Mouse (Mus musculus): Measurements from ENCODE around the gene Trim17.
A peak's percentile ranks its signal among the peaks of the same experiment; 100 is the strongest.

Trim17 gene

DNA sequence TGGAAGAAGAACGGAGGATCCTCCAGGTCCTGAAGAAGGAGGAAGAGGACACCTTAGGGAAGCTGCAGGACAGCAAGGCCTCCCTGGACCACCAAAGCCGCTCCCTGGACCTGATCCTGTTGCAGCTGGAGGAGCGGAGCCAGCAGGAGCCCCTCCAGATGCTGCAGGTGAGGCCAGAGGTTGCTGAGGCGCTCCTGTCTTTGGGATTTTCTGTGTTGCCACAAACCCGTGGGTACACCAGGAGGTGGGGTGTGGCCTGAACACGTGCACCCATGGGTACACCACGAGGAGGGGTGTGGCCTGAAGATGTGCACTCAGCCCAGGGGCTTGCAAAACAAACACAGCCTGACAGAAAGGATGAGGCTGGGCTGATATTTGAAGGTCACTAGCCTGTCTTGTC is 14.1 kb downstream of the Trim17 start:
- DNase-seq (ENCODE audit: extremely low spot score, low read depth, low spot score) = no peak

DNA sequence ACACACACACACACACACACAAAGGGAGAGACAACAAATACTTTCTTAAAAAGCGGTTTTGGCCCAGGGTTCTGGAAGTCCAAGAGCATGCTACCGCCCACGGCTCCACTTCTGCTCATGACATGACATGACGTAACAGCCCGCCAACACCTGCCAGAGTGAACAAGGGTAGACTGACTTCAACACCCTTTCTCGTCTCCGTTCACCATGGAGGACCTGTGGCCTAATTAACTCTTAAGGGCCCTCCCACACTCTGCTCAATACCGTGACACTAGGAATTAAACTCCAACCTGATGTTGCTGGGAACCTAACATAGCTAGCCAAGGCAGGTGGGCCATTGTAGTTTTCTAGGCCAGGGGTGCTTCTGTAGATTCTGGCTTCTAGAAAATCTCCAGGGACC is 14.5 kb downstream of the Trim17 start:
- no peak for DNase-seq (ENCODE audit: extremely low spot score, low read depth, low spot score)

DNA sequence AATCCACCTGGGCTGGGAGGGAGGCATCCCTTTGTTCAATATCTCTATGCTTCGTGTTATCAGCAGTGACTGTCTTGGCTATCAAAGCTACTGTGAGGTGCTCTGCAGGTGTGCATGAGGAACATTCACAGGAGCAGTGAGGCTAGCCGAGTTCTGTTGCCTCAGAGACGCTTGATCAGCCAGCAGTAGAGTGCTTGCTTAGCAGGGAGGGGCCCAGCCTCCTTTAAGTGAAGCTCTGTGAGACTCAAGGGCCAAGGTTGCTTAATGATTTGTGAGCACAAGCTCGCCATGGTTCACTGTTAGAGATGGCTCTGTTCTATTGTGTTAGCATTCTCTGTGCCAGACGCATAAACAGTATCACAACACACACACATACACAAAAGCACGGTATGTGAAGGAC is 15.2 kb downstream of the Trim17 start:
- no peak for DNase-seq (ENCODE audit: extremely low spot score, low read depth, low spot score)

DNA sequence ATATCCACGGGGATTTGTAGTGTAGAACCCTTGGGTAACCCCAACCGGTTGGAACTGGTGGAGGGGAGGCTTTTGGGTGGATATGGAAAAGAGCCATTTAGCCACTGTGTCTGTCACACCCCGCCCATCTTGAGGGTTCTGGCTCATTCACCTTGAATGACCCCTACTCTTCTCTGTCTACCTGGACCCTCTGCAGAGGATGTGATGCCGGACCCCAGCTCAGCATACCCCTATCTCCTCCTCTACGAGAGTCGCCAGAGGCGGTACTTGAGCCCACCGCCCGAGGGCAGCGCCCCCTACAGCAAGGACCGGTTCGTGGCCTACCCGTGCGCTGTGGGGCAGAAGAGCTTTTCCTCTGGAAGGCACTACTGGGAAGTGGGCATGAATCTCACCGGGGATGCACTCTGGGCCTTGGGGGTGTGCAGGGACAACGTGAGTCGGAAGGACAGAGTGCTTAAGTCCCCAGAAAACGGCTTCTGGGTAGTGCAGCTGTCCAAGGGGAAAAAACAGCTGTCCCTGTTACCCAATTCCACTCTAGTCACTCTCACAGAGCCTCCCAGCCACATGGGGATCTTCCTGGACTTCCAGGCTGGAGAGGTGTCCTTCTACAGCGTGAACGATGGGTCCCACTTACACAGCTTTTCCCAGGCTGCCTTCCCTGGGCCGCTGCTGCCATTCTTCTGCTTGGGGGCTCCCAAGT is 16.5 kb downstream of the Trim17 start:
- no peak for DNase-seq (ENCODE audit: extremely low spot score, low read depth, low spot score)

DNA sequence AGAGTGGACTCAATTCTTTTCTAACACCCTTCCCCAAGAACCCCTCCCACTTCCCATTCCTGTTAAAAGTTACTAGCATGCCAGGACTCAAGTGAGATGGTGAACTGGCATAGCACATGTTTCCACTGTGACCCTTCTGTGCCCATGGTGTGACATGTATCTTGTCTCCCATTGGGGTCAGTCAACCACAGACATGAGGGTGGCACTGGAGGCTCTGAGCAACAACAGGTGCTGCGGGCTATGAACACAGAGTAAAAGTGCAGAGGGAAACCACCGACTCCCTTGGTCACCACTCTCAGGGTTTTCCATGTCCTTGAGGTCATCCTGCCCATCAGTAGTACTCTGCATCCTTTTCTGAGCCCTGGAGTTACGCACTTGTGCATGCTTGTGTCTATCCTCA is 17.3 kb downstream of the Trim17 start:
- no peak for DNase-seq (ENCODE audit: extremely low spot score, low read depth, low spot score)

DNA sequence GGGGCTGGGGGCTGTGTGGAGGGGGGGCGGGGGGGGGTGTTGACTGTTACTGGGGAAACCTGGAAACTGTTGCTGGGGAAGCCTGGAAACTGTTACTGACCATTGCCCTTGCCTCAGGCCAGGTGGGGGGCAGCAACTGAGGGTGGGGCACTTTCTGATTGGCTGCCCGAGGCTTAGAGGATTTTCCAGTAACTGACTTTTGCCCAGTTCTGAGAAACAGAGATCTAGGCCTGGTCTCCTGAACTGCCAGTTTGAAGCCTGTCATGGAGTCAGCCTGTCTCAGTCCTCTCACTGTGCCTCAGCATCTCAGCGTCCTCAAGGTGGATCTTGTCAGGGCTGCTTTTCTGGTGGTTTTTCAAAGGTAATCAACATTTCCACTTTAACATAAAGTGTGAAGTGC is 19.9 kb downstream of the Trim17 start:
- no peak for DNase-seq (ENCODE audit: extremely low spot score, low read depth, low spot score)

DNA sequence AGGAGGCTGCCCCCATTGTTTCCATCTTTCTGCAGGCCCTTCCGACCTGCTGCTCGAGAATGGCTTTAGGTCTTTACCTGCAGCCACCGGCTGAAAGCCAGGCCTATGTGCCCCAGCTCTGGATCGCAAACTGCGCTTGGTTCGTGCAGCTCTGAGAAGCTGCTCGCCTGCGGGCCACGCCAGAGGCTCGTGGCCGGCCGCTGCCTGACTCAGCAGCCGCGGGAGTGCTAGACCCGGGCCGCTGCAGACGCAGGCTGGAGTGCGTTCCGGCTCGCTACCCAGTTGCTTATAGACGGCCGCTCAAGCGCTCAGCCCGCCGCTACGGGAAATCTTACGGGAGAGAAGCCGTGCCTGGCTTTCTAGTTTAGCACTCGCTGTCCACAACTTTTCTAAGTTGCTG is 22.7 kb downstream of the Trim17 start:
- DNase-seq (ENCODE audit: extremely low spot score, low read depth, low spot score) = no peak

DNA sequence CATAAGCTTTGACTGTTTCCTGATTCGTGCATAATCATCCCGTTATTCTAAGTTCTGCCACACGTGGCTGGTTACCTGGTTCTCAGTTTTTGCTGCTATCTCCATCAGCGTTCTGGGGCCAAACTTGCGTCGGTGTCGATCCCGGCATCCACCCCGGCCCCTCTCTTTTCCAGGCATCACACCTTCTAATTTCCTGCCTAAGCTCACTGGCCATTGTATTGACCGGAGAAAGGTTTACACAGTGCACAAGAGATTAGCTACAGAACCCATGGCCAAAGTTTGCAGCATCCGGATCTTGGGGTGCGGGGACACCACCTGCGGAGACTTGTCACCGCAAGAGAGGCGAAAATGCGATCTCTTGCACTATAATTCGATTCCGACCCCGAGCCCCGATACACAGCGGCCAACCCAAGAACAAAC is 23.1 kb downstream of the Trim17 start:
- DNase-seq (ENCODE audit: extremely low spot score, low read depth, low spot score) = no peak

DNA sequence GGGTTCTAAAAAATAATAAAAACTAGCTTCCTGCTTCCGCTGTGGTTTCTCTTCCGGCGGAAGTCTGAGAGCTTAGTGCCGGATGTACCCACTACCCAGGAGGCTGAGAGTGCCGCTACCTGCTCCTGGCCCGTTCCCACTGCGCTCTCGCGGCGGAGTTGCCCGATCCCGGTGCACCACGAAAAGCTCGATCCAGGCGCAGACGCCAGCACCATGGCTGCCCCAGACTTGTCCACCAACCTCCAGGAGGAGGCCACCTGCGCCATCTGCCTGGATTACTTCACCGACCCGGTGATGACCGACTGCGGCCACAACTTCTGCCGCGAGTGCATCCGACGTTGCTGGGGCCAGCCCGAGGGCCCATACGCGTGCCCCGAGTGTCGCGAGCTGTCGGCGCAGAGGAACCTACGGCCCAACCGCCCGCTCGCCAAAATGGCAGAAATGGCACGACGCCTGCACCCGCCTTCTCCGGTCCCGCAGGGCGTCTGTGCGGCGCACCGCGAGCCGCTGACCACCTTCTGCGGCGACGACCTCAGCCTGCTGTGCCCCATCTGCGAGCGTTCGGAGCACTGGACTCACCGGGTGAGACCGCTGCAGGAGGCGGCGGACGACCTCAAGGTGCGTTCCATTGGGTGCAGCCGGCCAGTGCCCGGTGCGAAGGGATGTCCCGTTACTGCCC is 23.7 kb downstream of the Trim17 start, which contains the start of gene Trim11:
Gene Trim11 (plus strand): TSS at position 67 of the 679 bp plus-strand sequence.
- DNase-seq (ENCODE audit: extremely low spot score, low read depth, low spot score) = peak; percentile 66

DNA sequence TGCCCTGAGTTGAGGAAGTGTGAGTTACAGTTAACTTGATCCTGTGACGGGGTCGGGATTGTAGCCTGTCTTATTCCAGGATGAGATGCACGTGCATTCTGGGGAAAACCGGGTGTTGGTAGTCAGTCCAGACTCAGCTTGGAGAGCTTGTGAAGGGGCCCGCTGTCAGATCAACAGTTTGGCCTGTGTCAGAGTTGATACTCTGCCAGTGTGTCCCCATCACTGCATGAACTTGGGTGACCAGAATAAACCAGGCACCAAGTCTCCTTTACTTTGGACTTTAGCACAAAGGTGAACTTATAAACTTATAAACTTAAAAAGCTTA is 24.2 kb downstream of the Trim17 start:
- no peak for DNase-seq (ENCODE audit: extremely low spot score, low read depth, low spot score)

DNA sequence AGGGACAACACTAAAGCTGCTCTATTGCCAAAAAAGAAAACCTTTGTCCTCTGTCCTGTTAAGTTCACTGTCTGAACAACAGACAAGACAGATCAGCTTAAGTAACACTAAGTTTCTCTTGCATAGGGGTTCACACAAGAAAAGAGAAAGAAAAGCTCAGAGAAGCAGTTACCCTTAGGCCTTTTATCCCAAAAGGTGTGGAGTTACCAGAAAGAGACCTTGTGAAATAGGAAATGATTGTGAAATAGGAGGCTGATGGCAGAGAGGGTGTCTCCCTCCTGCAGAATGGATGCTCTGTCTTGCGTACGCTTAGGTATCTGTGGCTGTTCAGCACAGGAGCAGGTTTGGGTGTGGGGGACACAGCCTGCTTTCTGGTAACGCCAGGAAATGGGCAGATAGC is 24.7 kb downstream of the Trim17 start:
- no peak for DNase-seq (ENCODE audit: extremely low spot score, low read depth, low spot score)

DNA sequence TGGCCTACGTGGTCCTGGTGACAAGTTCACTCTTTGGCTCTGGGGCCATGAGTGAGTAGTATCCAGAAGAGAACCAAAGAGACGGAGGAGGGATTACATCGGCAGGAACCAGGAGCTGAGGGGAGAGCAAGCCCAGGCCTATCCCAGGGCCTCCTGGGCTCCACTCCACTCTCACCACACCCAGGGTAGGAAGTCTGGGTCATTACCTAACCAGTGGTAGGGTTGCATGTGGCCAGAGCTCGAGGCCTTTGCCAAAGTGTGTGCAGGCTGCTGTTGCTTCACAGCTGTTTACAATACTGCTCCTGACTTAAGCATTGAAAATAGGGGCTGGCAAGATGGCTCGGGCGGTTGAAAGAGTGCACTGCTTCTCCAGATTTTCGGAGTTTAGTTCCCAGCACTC is 25.2 kb downstream of the Trim17 start:
- DNase-seq (ENCODE audit: extremely low spot score, low read depth, low spot score) = no peak

DNA sequence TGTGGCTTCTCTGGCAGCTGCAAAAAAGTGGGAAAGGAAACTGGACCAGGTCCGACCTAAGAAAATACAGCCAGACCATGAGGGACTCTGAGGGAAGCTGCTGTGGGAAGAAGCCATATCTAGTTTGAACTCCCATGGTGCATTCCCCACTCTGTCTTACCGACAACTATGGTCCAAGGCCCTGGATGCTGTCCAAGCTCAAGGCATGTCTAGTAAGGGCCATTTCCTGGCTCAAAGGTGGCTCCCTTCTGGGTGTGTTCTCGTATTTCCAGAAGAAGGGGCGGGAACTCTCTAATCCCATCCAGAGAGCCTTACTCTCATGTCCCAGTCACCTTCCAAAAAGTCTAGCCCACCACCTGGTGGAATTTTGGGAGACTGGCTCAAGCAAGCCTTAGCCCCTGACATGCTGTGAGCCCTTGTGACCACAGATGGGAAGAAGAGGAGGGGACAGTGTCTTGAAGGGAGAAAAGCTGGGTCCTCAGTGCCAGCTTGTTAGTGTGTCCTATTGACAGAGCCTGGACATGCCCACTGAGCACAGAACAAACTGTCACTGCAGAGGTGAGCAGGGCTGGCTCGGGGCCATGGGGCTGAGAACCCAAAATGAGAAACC is 26.0 kb downstream of the Trim17 start:
- DNase-seq (ENCODE audit: extremely low spot score, low read depth, low spot score) = no peak

DNA sequence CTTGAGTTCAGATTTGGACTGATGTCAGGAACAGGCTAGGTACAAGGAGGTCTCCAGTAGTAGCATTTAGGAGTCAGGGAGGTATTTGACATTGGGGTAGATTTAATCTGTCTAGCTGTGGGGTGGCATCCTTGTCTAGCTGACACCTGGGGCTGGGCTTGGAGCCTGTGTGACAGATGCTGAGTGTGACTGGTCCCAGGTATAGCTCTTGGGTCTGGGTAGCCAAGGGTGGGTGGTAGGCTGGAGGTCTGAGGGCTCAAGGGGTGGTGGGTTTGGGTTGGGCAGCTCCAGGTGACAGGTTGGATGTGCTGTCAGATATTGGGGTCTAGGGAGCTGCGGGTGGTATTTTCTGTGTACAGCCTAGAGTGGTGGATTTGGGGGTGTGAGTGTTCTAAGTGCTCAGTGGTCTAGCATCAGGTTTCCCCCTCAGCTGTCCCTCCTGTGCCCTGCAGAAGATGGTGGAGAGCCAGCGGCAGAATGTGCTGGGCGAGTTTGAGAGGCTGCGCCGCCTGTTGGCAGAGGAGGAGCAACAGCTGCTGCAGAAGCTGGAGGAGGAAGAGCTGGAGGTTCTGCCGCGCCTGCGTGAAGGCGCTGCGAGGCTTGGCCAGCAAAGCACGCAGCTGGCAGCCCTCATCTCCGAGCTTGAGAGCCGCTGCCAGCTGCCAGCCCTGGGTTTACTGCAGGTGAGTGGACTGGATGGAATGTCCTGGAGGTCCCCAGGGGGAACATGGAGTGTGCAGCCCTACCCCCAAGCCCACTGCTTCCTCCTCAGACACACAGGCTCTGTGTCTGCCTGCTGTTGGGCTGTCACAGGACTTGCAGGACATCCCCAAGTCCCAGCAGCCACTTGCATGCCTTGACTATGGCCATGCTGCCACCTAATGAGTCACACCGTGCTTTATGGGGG is 27.3 kb downstream of the Trim17 start:
- no peak for DNase-seq (ENCODE audit: extremely low spot score, low read depth, low spot score)

DNA sequence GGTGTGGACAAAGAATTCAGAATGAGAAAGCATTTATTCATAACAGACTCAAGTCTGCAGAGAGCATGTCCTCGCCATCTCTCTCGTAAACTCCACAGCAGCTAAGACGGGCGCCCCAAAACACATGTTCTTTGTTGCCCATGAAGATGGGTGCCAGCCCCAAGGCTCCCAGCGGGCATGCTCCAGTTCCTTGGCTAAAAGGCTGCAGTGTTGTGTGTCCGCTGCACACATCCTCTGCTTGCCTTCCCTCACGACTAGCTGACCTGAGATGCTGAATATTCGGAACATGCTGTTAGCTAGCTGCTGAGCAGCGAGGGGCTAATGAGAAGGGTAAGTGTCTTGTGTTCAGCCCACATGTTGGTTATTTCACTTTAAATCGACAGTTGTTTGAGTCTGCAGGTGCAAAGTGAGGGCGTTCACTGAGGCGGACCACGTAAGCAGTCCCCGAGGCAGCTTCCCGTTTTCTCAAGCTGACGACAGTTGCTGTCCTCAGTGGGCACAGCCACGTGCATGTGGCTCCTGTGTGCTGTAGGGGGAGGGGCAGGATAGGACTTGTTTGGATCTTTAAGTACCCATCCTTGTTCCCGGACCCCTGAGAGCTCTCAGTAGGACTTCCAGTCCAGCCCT is 28.1 kb downstream of the Trim17 start:
- no peak for DNase-seq (ENCODE audit: extremely low spot score, low read depth, low spot score)

DNA sequence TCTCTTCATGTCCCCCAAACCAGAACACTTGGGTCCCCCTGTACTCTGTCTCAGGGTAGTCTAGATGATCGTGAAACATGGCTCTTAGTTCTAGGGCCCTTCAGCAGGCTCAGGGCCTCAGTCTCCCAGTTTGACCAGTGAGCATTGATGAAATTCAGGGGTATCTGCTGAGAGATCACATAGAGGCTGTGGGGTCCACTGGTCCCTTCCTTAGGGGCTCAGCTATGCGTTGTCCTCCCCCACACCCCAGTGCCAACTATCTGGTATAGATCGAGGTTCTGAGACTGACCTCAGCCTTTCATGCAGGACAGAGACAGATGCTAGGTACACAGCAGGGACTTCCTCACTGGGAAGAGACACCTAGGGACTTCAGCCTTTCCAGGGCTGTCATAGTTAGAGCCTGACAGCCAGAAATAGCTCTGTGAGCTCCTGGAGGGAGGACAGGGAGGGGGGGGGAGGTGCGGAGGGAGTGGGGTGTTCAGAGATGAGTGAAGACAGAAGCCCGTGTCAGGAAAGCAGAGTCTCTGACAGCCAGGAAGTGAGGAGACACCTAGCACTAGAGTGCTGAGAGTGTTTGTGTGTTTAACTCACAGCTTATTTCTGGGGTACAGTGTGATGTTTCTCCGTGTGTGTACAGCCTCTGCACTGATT is 29.3 kb downstream of the Trim17 start:
- no peak for DNase-seq (ENCODE audit: extremely low spot score, low read depth, low spot score)

DNA sequence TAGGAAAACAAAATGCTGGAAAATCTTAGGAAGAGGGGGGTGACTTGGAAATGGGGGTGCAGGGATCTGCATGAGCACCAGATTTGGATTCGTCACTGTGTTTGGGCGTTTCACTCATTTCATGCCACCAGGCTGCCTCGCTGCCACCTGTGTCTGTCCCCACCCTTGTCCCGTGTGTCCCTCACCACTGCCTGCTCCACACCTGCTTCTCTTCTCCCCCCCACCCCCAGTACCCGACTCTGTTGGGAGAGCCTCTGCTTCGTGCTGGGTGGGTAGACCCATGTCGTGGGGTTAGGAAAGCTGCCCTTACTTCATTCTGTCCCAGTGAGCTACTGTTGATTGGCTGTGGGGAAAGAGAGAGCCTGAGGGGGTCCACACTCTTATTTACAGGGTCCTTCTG is 30.2 kb downstream of the Trim17 start:
- DNase-seq (ENCODE audit: extremely low spot score, low read depth, low spot score) = no peak

DNA sequence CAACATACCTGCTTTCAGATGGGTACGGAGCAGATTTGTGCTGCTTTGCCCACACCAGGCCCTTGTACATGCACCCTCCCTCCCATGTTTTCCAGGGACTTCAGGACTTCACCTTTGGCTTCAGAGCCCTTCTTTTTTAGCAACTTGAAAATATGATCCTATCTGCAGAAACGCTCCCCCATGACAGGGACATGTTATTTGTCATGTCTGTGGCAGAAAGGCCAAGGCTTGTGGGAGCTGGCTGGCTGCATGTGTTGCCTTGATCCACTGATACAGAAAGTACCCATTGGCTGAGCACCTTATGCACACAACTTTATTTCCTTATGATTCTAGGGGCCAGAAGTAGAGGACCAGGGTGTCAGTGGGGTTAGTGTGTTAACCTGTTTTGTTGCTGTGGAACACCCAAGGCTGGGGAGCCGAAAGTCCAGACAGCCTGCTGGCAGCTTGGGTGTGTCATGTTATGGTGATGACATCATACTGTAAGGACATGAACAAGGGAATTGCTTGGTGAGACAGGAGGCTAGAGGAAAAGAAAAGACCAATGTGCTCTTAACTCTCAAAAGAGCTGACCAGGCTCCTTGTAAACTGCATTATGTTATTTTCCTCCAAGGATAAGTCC is 30.9 kb downstream of the Trim17 start:
- no peak for DNase-seq (ENCODE audit: extremely low spot score, low read depth, low spot score)

DNA sequence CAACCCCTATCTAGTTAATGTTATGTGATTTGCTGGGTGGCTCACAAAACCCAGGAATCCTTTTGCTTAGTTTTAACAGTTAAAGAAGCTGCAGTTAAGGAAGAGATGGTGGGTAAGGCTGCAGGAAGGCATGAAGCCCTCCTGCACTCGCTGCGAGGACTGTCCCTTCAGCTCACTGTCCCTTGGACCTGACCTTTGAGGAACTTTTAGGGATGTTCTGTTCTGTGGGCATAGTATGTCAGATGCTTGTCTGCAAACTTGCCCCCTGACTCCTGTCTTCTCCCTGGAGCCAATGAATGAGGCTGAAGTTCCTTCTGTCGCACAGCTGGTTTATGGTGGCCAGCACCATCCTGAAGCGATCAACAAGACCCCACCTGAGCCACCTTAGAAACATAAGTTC is 34.7 kb downstream of the Trim17 start:
- no peak for DNase-seq (ENCODE audit: extremely low spot score, low read depth, low spot score)

DNA sequence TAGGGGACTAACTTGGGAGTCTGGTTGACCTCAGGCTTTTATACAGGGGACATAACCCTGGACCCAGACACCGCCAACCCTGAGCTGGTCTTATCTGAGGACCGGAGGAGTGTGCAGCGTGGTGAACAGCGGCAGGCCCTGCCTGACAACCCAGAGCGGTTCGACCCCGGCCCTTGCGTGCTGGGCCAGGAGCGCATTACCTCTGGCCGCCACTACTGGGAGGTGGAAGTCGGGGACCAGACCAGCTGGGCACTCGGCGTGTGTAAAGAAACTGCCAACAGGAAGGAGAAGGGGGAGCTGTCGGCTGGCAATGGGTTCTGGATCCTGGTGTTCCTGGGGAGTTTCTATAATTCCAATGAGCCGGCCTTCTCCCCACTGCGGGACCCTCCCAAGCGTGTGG is 35.7 kb downstream of the Trim17 start:
- no peak for DNase-seq (ENCODE audit: extremely low spot score, low read depth, low spot score)
